Mouse (Mus musculus) left cerebral cortex, postnatal 4 days (tissue): ENCODE data around the gene Lat. TPM values are rescaled to one million over a fixed set of nuclear protein-coding genes. Genes with fewer than 3 reads are reported as not detected.

Experiments used
- DNase-seq: peaks from one replicate; pipeline ENCODE4 v3.0.0-alpha.2; 2022
- intact Hi-C: fragments of 180-260 bp; cut with DNase I; formaldehyde crosslinking; loops from one replicate; pipeline ENCODE4 v1.15.1; 2025
- total RNA-seq, 2 experiments: library from RNA; stranded (reverse); gene quantifications; 2 replicates each; pipeline ENCODE4 v1.2.3; 2021

The Lat gene
- total RNA-seq, 2 experiments from 2014 or later, result 1.5 to 2.1 TPM

DNA sequence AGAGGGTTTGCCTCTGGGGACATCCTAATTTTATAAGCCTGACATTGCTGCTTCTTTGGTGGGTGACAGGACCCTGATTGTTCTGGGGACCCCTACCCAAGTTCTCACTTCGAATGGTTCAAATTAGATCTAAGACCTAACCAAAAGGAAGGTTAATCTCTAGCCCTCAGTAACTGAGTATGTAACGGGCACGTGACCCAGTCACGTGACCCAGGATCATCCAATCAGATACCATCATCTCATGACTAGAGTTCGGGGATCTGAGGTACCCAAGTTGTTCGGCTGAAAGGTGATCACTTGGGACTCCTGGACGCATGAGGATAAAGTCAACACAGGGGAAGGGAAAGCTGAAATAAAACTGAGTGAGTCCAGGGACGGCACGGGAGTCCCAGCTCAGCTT lies 3.6 kb upstream of the Lat start:
- DNase-seq, result no peak
- intact Hi-C loops, result no loop called here

DNA sequence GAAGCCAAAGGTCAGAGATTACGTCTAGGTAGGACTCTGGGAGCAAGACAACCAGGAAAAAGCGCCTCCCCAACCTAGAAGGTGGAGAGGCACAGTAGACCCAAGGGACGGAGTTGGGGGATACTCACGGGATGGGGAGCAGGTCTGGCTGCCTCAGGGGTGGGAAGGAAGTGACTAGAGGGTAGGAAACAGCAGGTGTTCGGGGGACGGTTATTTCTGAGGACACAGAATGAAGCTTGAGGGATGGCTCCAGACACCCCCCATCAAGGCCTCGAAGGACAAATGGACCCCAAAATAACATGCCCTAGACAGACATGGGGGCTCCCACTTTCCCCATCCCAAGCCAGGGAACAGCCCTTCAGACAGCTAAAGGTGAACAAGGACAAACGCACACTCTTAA lies 1.0 kb downstream of the Lat start:
- intact Hi-C loops, result no loop called here
- DNase-seq, result no peak

DNA sequence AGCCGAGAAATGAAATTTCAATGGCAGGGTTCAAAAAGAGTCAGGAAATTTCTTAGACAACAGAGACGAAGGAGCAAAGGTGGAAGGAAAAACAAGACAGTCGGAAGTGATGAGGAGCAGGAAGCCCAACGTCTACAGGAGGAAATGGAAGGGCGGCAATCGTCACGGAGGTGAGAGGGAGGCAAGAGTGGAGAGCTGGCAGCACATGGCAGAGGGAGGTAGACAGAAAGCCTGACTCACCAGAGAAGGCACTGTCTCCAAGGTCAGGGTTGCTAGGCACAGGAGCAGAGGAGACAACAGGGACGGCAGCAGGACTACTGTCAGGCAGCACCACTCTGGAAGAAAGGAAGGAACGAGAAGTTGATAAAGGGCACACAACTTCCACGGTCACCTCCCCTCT lies 1.7 kb downstream of the Lat start:
- intact Hi-C loops, result no loop called here
- no peak for DNase-seq

DNA sequence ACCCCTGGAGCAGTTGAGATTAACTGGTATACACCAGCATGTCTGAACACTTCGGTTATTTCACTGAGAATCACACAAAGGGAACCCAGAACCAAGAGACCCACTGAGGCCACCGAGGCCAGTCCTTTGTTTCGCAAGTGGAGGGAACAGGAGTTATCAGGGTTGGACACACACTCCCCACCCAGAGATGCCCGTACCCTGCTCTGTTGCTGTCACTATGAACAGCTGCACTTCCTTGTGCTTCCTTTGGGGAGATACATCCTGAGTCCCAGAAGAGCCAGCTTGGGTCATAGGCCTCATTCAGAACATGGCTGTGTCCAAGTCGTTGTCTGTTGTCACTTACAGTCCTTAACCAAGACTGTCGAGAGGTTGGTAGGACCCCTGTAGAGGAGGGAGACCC lies 6.3 kb downstream of the Lat start:
- DNase-seq, result no peak
- intact Hi-C loops, result no loop called here

DNA sequence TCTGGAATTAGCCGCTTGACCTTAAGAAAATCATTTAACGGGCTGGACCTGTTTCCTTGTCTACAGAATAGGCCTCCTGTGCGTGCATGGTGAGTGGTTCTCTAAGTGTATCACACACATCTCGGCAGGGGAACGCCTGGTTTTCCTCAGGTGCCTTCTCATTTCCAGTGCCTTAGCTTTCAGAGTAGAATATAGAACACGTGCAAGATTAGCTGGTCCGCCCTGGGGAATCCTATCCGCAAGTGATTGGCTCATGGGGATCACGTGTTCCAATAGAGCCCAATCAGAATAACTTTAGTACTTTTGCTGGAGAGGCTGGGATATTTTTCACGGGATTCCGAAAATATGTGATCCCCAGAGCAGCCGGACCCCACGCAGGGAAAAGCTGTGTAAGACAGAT lies 10.3 kb downstream of the Lat start:
- no peak for DNase-seq
- intact Hi-C loops, result no loop called here

DNA sequence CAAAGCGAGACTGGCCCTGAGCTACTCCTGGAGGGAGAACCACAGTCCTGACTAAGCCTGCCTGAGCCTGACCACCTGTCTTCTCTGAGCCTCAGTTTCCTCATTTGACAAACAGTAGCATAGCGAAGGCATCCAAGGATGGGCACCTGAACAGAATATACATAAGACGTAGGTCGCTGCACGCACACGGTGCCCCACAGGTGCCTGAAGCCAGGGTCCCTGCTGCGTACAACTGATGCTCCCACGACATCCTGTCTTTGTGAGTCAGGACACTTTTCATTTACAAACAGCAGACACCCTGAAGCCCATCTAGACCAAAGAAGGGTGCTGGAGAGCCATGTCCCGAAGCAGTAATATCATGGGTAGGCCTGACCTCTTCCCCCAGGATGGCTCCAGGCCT lies 11.0 kb downstream of the Lat start:
- no peak for DNase-seq
- intact Hi-C loops, result no loop called here

DNA sequence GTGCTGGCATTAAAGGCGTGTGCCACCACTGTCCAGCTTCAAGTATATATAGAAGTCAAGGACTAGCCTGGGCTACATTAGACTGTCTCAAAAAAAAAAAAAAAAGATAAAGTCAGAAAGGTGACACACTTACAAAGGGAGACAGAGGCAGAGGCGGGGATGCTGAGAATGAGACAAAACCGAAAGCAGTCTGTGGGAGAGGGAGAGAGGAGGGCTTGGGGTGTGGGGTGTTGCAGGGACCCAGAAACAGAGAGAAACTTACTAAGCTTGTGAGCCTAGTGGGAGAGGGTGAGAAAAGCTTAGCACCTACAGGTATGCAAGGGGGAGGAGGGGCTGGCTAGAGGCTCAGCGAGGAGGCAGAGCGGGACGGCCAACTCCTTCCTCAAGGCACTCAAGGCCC lies 11.5 kb downstream of the Lat start:
- intact Hi-C loops, result no loop called here
- no peak for DNase-seq

DNA sequence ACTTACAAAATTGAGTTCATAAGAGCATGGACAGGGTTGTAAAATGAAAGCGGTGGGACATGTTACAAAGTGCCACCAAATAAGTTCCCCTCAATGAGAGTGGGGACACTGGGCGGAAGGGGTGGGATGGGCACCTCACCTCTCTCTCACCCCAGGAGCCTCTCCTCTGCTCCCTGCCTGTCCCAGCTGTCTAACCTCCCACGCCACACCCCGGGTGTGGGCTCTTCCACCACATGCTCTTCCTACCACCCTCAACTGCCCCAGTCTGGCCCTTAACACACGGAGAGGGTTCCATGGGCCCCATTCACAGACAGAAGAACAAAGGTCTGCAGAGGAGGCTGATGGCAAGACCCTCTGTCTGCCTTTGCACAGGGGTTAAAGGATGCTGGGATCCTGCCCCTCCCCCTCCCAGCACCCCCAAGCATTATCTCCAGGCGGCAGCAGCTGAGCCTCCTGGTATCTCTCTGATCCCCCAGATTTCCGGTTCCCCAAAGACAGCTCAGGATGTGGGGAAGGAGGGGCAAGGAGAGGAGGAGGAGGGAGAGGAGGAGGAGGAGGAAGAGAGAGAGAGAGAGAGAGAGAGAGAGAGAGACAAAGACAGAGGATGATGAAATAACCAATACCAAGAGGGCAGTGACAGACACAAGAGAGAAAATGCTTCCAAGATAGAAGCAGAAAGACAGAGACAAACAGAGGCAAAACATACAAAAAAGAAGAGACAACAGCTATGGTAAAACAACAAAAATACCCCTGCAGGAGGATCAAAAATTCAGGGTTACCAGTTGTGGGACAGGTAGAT lies 12.4 kb downstream of the Lat start:
- intact Hi-C loops, result no loop called here
- no peak for DNase-seq

DNA sequence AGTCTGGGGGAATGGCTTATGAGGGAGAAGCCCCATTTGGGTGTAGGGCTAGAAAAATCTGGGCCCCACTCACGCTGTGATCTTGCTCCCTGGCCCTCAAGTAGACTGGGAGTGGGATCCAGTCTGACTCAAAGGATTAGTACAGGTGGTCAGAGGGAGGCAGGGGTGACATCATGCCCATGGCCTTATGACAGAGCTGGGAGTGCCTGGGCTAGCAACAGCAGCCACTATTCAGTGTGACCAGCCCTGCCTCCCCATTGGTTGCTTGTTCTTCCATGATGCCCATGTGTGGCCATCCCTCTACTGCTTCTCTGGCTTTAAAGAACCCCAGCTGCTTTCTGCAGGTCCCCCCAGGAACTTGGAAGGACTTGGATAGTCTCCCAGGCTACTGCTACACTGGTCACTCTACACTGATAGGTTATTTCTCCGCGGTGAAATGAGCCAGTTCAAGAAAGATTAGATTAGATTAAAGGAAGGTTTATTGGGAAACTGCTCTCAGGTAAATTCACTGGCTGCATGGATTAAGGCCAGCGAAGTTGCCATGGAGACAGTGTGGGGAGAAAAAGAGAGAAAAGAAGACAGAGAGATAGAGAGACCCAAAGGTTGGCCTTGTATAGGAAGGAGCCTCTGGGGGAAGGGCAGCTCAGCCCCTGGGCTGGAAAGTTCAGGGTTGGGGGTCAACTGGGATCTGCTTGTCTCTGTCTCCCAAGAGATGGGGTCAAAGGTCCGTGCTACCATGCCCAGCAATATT lies 13.3 kb downstream of the Lat start:
- no peak for DNase-seq
- intact Hi-C loops, result no loop called here

DNA sequence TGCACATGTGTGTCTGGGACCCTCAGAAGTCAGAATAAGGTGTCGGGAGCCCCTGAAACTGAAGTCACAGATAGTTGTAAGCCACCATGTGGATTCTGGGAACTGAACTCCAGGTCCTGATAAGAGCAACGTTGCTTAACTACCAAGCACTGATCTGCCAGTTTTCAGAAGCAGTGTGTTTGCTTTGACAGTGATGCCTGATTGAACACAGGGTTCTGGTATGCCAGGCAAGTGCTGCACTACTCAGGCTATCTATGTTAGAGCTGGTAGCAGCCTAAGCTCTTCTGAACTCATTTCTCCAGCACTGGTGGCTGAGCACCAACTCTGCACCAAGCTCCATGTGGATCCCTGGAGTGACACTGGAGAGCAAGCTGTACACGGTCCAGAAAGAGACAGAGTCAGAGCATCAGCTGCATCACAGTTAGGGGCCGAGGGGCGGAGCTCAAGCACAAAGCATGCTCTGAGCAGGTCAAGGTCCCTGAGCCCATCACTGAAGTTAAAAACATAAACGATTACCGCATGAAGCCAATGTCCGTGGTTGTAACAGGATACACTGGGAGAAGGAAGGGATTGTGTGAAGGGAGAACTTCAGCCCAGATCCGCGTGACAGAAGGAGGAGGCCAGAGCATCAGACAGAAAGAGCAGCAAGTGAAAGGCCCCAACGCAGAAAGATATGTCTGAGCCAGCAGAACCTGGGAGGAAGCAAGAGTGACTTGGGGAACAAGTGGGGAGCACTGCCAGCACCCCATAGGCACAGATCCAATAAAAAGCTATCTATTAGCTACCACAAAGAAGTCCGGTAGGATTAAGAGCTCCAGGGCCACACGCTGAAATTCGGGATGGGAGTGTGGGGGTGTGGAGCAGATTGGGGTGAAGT lies 14.4 kb downstream of the Lat start:
- no peak for DNase-seq
- intact Hi-C loops, result no loop called here

DNA sequence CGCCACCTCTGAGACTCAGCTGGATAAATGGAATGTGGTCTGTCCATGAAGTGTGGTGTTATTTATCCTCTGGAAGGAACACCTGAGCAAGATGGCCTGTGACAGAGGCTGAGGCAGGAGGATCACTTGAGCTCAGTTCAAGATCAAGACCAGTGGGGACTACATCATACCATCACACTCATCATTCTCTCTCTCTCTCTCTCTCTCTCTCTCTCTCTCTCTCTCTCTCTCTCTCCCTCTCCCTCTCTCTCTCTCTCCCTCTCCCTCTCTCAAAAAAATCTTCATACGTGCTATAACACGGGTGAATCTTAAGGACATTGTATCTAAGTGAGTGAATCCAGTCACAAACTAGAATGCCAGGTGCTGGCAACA lies 15.4 kb downstream of the Lat start:
- DNase-seq, result no peak
- intact Hi-C loops, result no loop called here

DNA sequence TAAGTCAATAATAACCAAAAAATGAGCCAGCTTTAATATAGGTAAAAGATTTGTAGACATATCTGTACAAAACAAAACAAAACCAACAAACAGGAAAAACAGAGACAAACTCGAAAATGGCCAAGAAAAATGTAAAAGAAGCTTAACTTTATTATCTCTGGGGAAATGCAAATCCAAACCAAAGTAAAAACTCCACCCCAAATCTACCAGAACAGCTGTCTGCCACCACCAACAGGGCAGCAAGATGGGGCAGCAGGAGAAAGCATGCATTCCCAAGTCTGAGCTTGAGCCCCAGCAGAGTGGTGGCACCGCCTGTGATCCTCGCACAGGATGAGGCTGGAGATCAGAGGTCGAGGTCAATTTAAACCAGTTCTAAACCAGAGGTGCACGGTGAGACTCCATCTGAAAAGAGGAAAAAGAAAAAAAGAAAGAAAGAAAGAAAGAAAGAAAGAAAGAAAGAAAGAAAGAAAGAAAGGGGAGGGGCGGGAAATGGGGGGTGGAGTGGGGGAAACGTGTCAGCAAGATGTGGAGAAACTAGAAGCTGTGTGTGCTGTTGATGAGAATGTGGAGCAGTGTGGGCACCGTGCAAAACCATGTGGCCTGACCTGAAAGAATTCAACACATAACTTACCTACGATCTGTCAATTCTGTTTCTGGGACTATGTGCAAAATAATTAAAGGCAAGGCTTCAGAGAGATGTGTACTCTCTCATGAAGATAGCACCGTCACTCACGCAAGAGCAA lies 15.9 kb downstream of the Lat start:
- DNase-seq, result no peak
- intact Hi-C loops, result no loop called here

DNA sequence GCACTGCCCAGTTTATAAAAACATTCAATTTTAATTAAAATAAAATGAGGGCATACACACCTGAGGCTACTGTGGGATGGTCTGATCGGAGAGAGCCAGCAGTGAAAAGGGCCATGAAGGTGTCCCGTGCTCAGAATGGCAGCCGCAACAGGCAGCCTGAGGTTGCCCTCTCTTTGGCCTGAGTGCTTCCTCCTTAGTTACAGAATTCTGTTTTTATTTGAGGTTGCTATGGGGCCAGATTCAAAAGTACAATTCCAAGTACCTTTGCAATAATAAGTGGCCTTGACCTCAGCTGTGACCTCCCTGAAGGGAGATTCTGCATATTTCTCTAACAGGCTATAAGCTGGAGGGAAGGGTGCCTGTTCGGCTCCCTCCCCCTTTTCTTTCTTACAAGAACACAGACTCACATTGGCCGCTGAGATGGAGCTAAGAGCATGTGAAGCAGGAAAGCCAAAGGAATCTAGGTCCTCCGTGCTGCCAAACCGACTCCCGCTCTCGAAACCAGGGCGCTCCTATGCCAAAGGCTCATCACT lies 17.9 kb downstream of the Lat start:
- intact Hi-C loops, result no loop called here

DNA sequence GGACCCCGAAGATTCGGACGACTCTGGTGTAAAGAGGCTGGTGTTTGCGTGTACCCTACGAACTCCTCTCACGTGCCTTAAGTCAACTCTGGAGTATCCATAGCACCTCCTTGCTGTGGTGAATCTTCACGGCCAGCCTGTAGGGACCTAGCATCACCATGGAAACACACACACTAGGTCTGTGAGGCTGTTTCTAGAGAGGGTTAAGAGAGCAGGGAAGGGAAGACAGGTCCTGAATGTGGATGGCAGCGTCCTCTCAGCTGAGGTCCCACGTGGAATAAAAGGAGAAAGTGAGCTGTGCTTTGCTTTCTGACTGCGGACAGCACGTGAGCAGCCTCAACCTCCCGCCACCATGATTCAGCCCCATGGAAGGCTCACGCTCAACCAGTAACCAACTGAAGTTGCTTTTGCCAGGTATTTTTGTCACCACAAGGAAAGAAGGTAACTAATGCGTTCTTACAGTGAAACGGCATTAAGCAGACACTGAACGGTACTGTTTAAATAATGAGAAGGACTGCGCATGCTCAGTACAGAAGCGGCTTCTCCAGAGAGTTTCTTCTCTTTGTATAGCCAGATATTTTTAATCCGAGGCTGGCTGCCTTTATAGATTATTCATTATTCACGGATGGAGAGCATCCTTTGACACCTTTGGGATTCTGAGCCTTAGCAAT lies 18.5 kb downstream of the Lat start:
- no peak for DNase-seq
- intact Hi-C loops, result no loop called here

More for the DNA sequence above, 17.9 kb downstream of the Lat start:
- DNase-seq, result no peak

DNA sequence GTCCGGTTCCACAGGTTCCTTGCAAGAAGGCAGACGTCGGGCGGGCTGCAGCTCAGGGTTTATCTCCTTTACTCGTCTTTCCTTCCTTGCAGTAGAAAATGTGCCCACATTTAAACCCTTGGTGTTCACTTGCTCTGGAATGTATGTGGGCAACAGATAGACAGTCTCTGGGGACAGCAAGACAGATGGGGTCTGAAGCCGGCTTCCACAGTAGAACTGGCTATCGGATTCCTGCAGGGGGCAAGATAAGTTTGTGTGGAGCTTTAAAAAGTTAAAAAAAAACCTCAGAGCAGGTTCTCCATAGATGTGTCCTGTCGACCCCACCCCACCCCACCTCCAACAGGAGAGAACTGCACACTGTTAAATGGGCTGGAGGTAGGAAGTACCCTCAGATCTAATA lies 21.1 kb downstream of the Lat start:
- intact Hi-C loops, result no loop called here
- DNase-seq, result no peak

DNA sequence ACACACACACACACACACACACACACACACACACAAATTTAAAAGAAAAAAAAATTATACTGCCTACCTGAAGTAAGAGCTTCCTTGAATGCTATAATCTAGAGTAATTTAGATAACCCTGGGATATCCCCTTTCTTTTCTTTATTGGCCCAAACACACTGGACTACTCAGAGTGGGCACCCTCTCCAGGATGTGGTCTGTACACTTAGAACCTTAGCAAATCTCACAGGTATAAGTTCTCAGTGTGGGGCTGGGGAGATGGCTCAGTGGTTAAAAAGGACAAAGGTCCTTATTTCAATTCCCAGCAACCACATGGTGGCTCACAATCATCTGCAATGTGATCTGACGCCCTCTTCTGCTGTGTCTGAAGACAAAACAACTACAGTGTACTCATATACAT lies 22.3 kb downstream of the Lat start:
- no peak for DNase-seq
- intact Hi-C loops, result no loop called here

DNA sequence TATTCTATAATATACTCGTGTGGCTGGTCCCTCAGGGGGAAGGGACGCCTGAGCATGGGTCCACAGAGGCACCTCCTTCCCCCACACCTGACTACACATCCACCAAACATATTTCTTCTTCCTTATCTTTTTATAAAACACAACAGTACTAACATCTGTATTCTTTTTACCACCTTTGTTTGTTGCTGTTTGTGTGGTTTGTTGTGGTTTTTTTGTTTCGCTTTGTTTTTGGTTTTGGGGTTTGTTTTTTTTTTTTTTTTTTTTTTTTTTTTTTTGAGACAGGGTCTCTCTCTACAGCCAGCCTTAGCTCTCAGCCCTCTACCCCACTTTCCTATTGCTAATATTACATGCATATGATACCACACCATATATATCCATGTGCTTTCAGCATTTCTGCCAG lies 23.4 kb downstream of the Lat start:
- intact Hi-C loops, result no loop called here

DNA sequence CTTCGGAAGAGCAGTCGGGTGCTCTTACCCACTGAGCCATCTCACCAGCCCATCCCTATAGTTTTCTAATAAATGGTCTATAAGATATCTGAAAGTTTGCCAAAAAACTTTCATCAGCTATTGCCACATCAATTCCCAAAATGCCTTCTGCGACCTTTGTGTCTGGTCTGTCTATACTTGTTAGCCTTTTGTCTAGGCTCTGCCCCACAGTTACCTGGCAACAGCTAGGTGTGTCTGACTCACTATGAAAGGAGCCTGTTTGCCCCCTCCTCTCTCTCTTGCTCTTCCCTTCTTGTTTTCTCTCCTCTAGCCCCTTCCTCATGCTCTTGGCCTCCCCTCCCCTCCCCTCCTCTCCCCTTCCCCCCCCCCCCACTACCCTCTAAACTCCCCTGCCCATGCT lies 23.8 kb downstream of the Lat start:
- intact Hi-C loops, result no loop called here
- no peak for DNase-seq

More for the DNA sequence above, 23.4 kb downstream of the Lat start:
- no peak for DNase-seq

DNA sequence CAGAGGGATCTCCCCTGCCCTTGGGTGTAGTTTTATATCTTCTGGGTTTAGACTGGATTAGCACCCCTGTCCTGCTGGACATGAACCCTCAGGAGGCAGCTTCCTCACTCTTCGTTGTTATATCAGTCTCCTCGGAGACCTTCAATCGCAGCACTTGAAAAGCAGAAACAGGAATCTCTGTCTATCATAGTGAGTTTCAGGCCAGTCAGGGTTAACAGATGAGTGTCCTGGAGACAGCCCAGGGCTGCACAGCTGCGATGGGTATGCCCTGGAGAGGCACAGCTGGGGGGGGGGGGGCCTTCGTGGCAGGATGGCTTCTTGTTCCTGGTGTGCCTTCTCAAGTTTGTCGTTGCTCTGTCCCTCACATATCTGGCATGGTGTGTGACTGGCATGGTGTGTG lies 28.5 kb downstream of the Lat start:
- intact Hi-C loops, result no loop called here
- no peak for DNase-seq

DNA sequence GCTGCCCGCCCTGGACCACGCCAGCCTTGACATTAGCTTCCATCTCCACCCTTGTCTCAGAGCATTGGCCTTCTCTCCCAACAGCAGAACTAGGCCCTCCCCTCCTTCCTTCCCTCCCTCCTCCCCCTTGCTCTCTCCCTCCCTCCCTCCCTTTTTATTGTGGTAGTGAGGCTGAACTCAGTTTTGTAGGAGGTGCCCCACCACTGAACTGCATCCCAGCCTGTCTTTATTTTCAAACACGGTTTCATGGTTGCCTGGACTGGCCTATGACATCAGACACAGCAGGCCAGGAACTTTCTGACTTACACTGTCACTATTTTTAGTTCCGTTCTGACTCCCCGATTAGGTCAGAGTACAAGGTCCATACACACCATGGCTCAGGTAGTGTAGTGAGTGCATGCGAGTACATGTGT lies 29.2 kb downstream of the Lat start:
- intact Hi-C loops, result no loop called here
- no peak for DNase-seq
